Mouse (Mus musculus) ES-E14 (cell line): ENCODE results near the gene Kat7.

Experiments
- CHD2 ChIP-seq: IDR thresholded peaks from 2 replicates; pipeline ENCODE4 v1.6.1; 2014; ENCODE audit warnings: mild to moderate bottlenecking, low read depth, low read length, inconsistent platforms
- MAFK ChIP-seq: IDR thresholded peaks from 2 replicates; pipeline ENCODE4 v1.6.1; 2014; ENCODE audit warnings: mild to moderate bottlenecking, low read depth, low read length, inconsistent platforms; ENCODE audit not compliant: insufficient read depth
- ZC3H11A ChIP-seq: IDR thresholded peaks from 2 replicates; pipeline ENCODE4 v1.6.1; 2012; ENCODE audit warnings: low read depth, mild to moderate bottlenecking, inconsistent platforms, low read length, borderline replicate concordance

- no peak for TF ChIP-seq CHD2
- no peak for TF ChIP-seq ZC3H11A
- TF ChIP-seq MAFK: no peak
Measured at GRCm38 (mm10) chr11:95242653-95243052, 67.4 kb downstream of the Kat7 start.
